Mouse (Mus musculus) small intestine, adult 2 months (tissue): ENCODE results near the gene Lrrc49. TPM values are rescaled to one million over a fixed set of nuclear protein-coding genes. Genes with fewer than 3 reads are reported as not detected.

Source experiments
- H3K27ac ChIP-seq: fragments of 200-500 bp; 2 replicates; pipeline ENCODE4 v1.5.1; 2012; ENCODE audit warnings: low read depth, low read length, control low read depth, inconsistent platforms; ENCODE audit not compliant: insufficient read depth
- H3K27me3 ChIP-seq: fragments of 200-500 bp; 2 replicates; pipeline ENCODE4 v1.6.1; 2012; ENCODE audit warnings: mild to moderate bottlenecking, moderate library complexity, low read length, inconsistent platforms; ENCODE audit not compliant: control insufficient read depth, insufficient read depth
- H3K36me3 ChIP-seq: fragments of 200-500 bp; 2 replicates; pipeline ENCODE4 v1.6.1; 2012; ENCODE audit warnings: mild to moderate bottlenecking, low read length, control low read depth, inconsistent platforms; ENCODE audit not compliant: control insufficient read depth, insufficient read depth
- H3K4me1 ChIP-seq: fragments of 200-500 bp; 2 replicates; pipeline ENCODE4 v1.6.1; 2012; ENCODE audit warnings: low read length, inconsistent platforms, mixed read lengths; ENCODE audit not compliant: control insufficient read depth, insufficient read depth, insufficient read length
- H3K4me3 ChIP-seq: fragments of 200-500 bp; 2 replicates; pipeline ENCODE4 v1.5.1; 2012; ENCODE audit warnings: low read depth, mild to moderate bottlenecking, control low read depth, inconsistent platforms, low read length, moderate library complexity
- CTCF ChIP-seq: fragments of 200-500 bp; IDR thresholded peaks from 2 replicates; pipeline ENCODE4 v1.5.1; 2012; ENCODE audit warnings: low read depth, mild to moderate bottlenecking, control low read depth, inconsistent platforms, low read length, moderate library complexity, mixed read lengths; ENCODE audit not compliant: insufficient replicate concordance, insufficient read length; ENCODE audit errors: extremely low read depth
- POLR2A ChIP-seq: fragments of 200-500 bp; IDR thresholded peaks from 2 replicates; pipeline ENCODE4 v1.6.1; 2012; ENCODE audit warnings: low read depth, mild to moderate bottlenecking, control low read depth, inconsistent platforms, low read length, moderate library complexity
- WGBS: fragments of 180-500 bp; shearing (Covaris S2); methylation state at CpG from one replicate; pipeline ENCODE4 v1.1.7; 2018; 5-methylcytosine and 5-hydroxymethylcytosine counted together
- polyA plus RNA-seq: library from polyadenylated mRNA; depleted of rRNA; stranded (reverse); fragments of >200 nt; gene quantifications from 2 replicates; pipeline ENCODE4 v1.2.3, GENCODE M21; 2012

Lrrc49 gene
- polyA plus RNA-seq, 1 experiment, result 1.2 TPM

GRCm38 (mm10) chr9:60590871-60591624 is 96.9 kb downstream of the Lrrc49 start:
- WGBS, result 94% methylated on average over 8 of the region's 8 CpGs
- no peaks in the 10 kb centered on the region for H3K27me3 ChIP-seq
- no peak overlapping the region for H3K27ac ChIP-seq
- H3K36me3 ChIP-seq, result no peaks in the 10 kb centered on the region; the same call in 1 of the 2 replicates
- no peaks in the 10 kb centered on the region for H3K4me1 ChIP-seq
- H3K4me3 ChIP-seq, result no peak overlapping the region
- TF ChIP-seq POLR2A (no peak), CTCF (no peak)

- 85% methylated on average over 10 of the region's 10 CpGs for WGBS
- no peak overlapping the region for H3K4me3 ChIP-seq
- no peak overlapping the region for H3K27ac ChIP-seq
- H3K4me1 ChIP-seq, result no peaks in the 10 kb centered on the region
- H3K36me3 ChIP-seq, result no peaks in the 10 kb centered on the region; the same call in 1 of the 2 replicates
- TF ChIP-seq CTCF (no peak), POLR2A (no peak)
- no peaks in the 10 kb centered on the region for H3K27me3 ChIP-seq
Measured at GRCm38 (mm10) chr9:60588914-60589313, 99.0 kb downstream of the Lrrc49 start.

GRCm38 (mm10) chr9:60586920-60587319 is 101.0 kb downstream of the Lrrc49 start:
- WGBS, result 92% methylated on average over 3 of the region's 3 CpGs
- no peak for TF ChIP-seq CTCF
- no peak for TF ChIP-seq POLR2A
- no peaks in the 10 kb centered on the region for H3K27me3 ChIP-seq
- H3K4me3 ChIP-seq, result no peak overlapping the region
- H3K4me1 ChIP-seq, result no peaks in the 10 kb centered on the region
- H3K27ac ChIP-seq, result no peak overlapping the region
- H3K36me3 ChIP-seq, result no peaks in the 10 kb centered on the region; the same call in 1 of the 2 replicates

- WGBS, result 94% methylated on average over 5 of the region's 5 CpGs
- Histone ChIP-seq H3K36me3 (no peaks in the 10 kb centered on the region; the same call in 1 of the 2 replicates), H3K27ac (no peak overlapping the region), H3K4me1 (no peaks in the 10 kb centered on the region), H3K27me3 (no peaks in the 10 kb centered on the region), H3K4me3 (no peak overlapping the region)
- TF ChIP-seq CTCF (no peak), POLR2A (no peak)
Measured at GRCm38 (mm10) chr9:60585206-60585605, 102.8 kb downstream of the Lrrc49 start.

- Histone ChIP-seq H3K27me3 (no peaks in the 10 kb centered on the region), H3K4me3 (no peak overlapping the region), H3K27ac (no peak overlapping the region), H3K36me3 (no peaks in the 10 kb centered on the region; the same call in 1 of the 2 replicates), H3K4me1 (no peaks in the 10 kb centered on the region)
- 80% methylated on average over 7 of the region's 7 CpGs for WGBS
- TF ChIP-seq POLR2A, result no peak
- TF ChIP-seq CTCF, result no peak
Measured at GRCm38 (mm10) chr9:60582553-60582952, 105.4 kb downstream of the Lrrc49 start.

GRCm38 (mm10) chr9:60573011-60573410 is 114.9 kb downstream of the Lrrc49 start:
- WGBS, result 74% methylated on average over 7 of the region's 7 CpGs
- Histone ChIP-seq H3K4me3 (no peak overlapping the region), H3K27ac (no peak overlapping the region), H3K4me1 (no peaks in the 10 kb centered on the region), H3K27me3 (no peaks in the 10 kb centered on the region), H3K36me3 (no peaks in the 10 kb centered on the region)
- TF ChIP-seq POLR2A, result no peak
- no peak for TF ChIP-seq CTCF

DNA sequence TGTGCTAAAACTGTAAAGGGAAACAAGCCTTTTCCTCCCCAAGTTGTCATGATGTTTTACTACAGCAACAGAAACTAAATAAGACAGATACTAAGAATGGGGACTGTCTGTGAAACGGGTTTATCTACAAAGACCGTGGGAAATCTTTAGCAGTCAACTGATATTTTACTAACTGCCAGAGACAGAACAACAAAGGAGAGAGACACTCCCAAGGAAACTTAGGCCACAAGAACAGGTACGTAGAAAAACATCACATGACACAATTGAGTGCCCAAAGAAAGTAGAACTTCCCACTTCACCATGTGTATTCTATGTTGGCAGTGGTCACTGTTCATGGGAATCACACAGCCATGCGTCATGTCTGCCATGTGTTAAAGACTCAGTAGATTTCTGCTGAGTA is 116.2 kb downstream of the Lrrc49 start:
- Histone ChIP-seq H3K4me1 (no peaks in the 10 kb centered on the region), H3K36me3 (no peaks in the 10 kb centered on the region), H3K4me3 (no peak overlapping the region), H3K27me3 (no peaks in the 10 kb centered on the region), H3K27ac (no peak overlapping the region)
- no peak for TF ChIP-seq CTCF
- TF ChIP-seq POLR2A, result no peak
- WGBS, result 83% methylated on average over 4 of the region's 4 CpGs
